Mouse (Mus musculus) stomach, embryonic 14.5 days (tissue): ENCODE data around the gene Dcaf5. TPM values are rescaled to one million over a fixed set of nuclear protein-coding genes. Genes with fewer than 3 reads are reported as not detected.
A peak's percentile ranks its signal among the peaks of the same experiment; 100 is the strongest.

Source experiments
- ATAC-seq: fragments of 200-750 bp; cut with Nextera tagmentation; 2 replicates; pipeline ENCODE4 v1.8.0; 2017; ENCODE audit warnings: low read depth, moderate TSS enrichment; ENCODE audit not compliant: insufficient number of reproducible peaks, insufficient read depth, low FRiP score
- H3K27ac ChIP-seq: fragments of 300-500 bp; sonication (generic); 2 replicates; pipeline ENCODE4 v1.5.1; 2014; ENCODE audit warnings: mild to moderate bottlenecking, low read length, moderate library complexity, mixed read lengths
- H3K27me3 ChIP-seq: fragments of 300-500 bp; sonication (generic); 2 replicates; pipeline ENCODE4 v1.6.1; 2014; ENCODE audit warnings: low read length, control low read depth, mixed read lengths; ENCODE audit not compliant: control insufficient read depth, insufficient read depth
- H3K36me3 ChIP-seq: fragments of 300-500 bp; sonication (generic); 2 replicates; pipeline ENCODE4 v1.6.1; 2014; ENCODE audit warnings: mild to moderate bottlenecking, control low read depth, low read length, moderate library complexity, mixed read lengths; ENCODE audit not compliant: control insufficient read depth, insufficient read depth
- H3K4me1 ChIP-seq: fragments of 300-500 bp; sonication (generic); 2 replicates; pipeline ENCODE4 v1.6.1; 2014; ENCODE audit warnings: low read length, control low read depth, mixed read lengths; ENCODE audit not compliant: control insufficient read depth, insufficient read depth
- H3K4me2 ChIP-seq: fragments of 300-500 bp; sonication (generic); replicated peaks from 2 replicates; pipeline ENCODE4 v1.6.1; 2014; ENCODE audit warnings: low read depth, low read length, control low read depth
- H3K4me3 ChIP-seq: fragments of 300-500 bp; sonication (generic); 2 replicates; pipeline ENCODE4 v1.5.1; 2014; ENCODE audit warnings: low read depth, low read length, control low read depth
- H3K9ac ChIP-seq: fragments of 300-500 bp; sonication (generic); replicated peaks from 2 replicates; pipeline ENCODE4 v1.6.1; 2014; ENCODE audit warnings: low read depth, mild to moderate bottlenecking, control low read depth, low read length, moderate library complexity, mixed read lengths
- H3K9me3 ChIP-seq: fragments of 300-500 bp; sonication (generic); 2 replicates; pipeline ENCODE4 v1.6.1; 2016; ENCODE audit warnings: low read depth, low read length, control low read depth; ENCODE audit not compliant: control insufficient read depth
- WGBS: fragments of 180-500 bp; shearing (Covaris S2); extraction: QIAGEN DNeasy Blood & Tissue Kit; methylation state at CpG from one replicate; pipeline ENCODE4 v1.1.7; 2014; 5-methylcytosine and 5-hydroxymethylcytosine counted together
- polyA plus RNA-seq: library from polyadenylated mRNA; unstranded; fragments of >200 nt; fragmentation: Nextera tagmentation; extraction: Ambion mirVana; gene quantifications from 2 replicates; pipeline ENCODE4 v1.2.1, GENCODE M21; 2014

The Dcaf5 gene
- polyA plus RNA-seq, 1 experiment from 2014 or later = 11.9 TPM

DNA sequence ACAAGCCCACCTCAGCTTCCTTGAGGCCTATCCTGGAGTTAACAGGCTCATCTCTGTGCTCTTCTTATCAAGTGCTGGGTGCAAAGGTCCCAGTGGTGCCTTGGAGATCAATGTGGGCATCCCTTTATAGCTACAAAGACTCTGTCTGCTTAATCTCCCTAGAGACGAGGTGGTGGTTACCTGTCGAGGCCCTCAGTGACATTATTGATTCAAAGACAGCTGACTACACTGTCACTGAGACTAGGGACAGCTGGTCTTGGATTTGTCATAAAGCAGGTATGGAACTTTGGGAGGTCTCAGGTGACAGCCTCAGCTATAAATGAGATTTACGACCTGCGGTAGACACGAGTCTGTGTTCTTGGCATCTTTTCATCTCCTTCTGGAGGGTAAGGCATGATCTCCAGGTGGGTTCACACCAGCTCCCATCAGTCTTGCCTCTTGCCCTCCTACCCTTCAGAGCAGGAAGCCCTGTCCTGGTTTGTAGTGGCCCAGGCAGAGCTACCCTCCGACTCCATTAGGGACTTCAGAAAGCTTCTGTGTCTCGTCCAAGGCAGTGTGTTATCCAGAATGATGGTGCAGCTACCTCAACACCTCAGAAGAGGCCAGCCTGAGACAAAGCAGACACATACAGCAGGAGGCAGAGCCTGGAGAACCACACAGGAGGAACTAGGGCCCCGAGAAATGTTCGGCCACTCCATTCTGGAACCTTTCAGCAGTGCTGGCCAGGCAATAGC, 112.2 kb downstream of the Dcaf5 start:
- H3K9me3 ChIP-seq = no peaks in the 10 kb centered on the region
- 58% methylated on average over 9 of the region's 9 CpGs for WGBS
- H3K9ac ChIP-seq = no peak overlapping the region
- no peak overlapping the region for H3K4me2 ChIP-seq
- H3K27me3 ChIP-seq = no peaks in the 10 kb centered on the region
- ATAC-seq = peak; percentile 17; the same call in 1 of the 2 replicates
- H3K4me1 ChIP-seq = 0 out of 2 replicates have a peak, but pooled peaks cover under 1% of the 10 kb centered on the region
- H3K4me3 ChIP-seq = no peak overlapping the region
- H3K36me3 ChIP-seq = no peaks in the 10 kb centered on the region
- H3K27ac ChIP-seq = no peak overlapping the region; the same call in 1 of the 2 replicates

DNA sequence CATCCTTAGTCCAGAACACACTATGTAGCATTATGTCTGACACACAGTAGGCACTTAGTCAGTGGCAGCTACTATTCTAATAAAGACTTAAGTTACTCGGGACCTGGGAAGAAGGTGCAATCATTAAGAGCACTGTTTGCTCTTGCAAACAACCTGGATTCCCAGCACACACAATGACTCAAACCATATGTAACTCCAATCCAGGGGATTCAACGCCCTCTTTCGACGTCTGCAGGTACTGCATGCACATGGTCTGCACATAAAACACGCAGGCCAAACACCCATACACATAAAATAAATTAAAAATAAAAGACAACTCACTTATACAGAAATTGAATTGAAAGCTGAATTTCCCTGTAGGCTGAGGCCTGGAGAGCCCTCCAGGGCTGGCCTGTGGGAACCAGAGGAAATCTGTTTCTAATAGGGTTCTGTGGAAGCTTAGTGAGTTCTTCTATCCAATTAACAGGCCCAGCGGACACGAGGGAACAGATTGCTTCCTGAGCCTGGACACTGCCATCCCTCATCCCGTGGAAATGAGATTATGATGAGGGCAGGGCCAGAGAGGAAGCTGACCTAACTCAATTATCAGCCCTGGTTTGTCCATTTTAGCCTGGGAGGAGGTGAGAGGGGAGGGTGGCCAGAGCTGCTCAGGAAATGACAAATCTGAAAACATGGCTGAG, 112.9 kb downstream of the Dcaf5 start:
- ATAC-seq = peak; percentile 21; the same call in 1 of the 2 replicates
- WGBS = 63% methylated on average over 8 of the region's 8 CpGs
- no peak overlapping the region for H3K27ac ChIP-seq

DNA sequence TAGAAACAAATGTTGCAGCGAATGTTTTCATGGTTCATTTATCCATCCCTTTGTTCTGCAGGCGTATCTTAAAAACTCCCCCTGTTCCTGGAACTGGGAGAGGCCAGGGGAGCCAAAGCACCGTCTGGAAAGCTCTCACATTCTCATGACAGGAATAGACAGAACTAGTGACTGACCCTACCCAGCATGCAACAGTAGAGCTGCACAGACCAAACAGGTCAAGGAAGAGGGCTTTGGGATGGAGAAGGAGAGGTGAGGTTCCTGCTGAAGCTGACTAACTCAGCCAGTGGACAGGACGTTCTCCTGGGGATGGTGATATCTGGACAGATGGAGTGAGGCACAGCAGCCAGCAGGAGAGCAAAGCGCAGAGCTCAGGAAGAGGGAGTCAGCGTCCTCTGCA, 113.9 kb downstream of the Dcaf5 start:
- no peak overlapping the region for H3K9ac ChIP-seq
- no peaks in the 10 kb centered on the region for H3K9me3 ChIP-seq
- no peak overlapping the region for H3K4me2 ChIP-seq
- WGBS = 68% methylated on average over 6 of the region's 6 CpGs
- H3K4me1 ChIP-seq = no peaks in the 10 kb centered on the region
- ATAC-seq = no peak
- no peak overlapping the region for H3K4me3 ChIP-seq
- no peaks in the 10 kb centered on the region for H3K27me3 ChIP-seq
- no peak overlapping the region for H3K27ac ChIP-seq
- H3K36me3 ChIP-seq = no peaks in the 10 kb centered on the region

More for the DNA sequence above, 112.9 kb downstream of the Dcaf5 start:
- Histone ChIP-seq H3K27me3 (no peaks in the 10 kb centered on the region), H3K4me3 (no peak overlapping the region), H3K36me3 (no peaks in the 10 kb centered on the region), H3K9me3 (no peaks in the 10 kb centered on the region), H3K4me1 (no peaks in the 10 kb centered on the region), H3K9ac (no peak overlapping the region), H3K4me2 (no peak overlapping the region)

DNA sequence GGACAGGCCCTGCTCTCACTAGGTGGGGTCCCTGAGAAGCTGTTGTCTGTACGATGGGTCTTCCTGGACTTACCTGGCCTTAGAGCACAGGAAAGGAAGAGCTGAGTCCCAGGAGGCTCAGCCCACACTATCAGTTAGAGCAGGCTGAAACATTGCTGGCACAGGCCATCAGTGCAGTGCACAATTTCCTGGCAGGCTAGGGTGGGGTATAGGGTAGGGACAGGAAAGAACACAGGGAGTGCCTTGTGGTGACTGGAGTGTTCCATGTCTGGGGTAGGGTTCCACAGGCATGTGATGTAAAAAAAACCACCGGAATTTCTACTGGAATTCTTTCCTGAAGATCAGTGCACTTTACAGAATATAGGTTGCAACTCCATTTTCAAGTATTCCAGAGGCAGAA, 117.3 kb downstream of the Dcaf5 start:
- H3K27ac ChIP-seq = no peak overlapping the region
- no peak overlapping the region for H3K4me2 ChIP-seq
- WGBS = 82% methylated on average over 2 of the region's 2 CpGs
- H3K9ac ChIP-seq = no peak overlapping the region
- no peaks in the 10 kb centered on the region for H3K36me3 ChIP-seq
- H3K9me3 ChIP-seq = no peaks in the 10 kb centered on the region
- no peak overlapping the region for H3K4me3 ChIP-seq
- H3K4me1 ChIP-seq = no peaks in the 10 kb centered on the region
- no peaks in the 10 kb centered on the region for H3K27me3 ChIP-seq
- no peak for ATAC-seq

DNA sequence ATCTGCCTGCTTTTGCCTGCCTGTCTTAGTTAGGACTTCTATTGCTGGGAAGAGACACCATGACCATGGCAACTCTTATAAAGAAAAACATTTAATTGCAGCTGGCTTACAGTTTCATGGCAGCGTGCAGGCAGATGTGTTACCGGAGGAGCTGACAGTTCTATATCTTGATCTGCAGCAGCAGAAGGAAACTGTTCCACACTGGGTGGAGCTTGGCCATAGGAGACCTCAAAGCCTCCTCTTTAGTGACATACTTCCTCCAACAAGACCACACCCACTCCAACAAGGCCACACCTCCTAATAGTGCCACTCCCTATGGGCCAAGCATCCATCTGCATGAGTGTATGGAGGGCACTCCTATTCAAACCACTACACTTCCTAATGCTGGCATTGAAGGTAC, 121.1 kb downstream of the Dcaf5 start:
- no peaks in the 10 kb centered on the region for H3K27me3 ChIP-seq
- ATAC-seq = no peak
- H3K27ac ChIP-seq = no peak overlapping the region
- H3K4me1 ChIP-seq = no peaks in the 10 kb centered on the region
- WGBS = 92% methylated on average over 2 of the region's 2 CpGs
- no peaks in the 10 kb centered on the region for H3K9me3 ChIP-seq
- H3K36me3 ChIP-seq = no peaks in the 10 kb centered on the region
- H3K4me2 ChIP-seq = no peak overlapping the region
- H3K4me3 ChIP-seq = no peak overlapping the region
- no peak overlapping the region for H3K9ac ChIP-seq

DNA sequence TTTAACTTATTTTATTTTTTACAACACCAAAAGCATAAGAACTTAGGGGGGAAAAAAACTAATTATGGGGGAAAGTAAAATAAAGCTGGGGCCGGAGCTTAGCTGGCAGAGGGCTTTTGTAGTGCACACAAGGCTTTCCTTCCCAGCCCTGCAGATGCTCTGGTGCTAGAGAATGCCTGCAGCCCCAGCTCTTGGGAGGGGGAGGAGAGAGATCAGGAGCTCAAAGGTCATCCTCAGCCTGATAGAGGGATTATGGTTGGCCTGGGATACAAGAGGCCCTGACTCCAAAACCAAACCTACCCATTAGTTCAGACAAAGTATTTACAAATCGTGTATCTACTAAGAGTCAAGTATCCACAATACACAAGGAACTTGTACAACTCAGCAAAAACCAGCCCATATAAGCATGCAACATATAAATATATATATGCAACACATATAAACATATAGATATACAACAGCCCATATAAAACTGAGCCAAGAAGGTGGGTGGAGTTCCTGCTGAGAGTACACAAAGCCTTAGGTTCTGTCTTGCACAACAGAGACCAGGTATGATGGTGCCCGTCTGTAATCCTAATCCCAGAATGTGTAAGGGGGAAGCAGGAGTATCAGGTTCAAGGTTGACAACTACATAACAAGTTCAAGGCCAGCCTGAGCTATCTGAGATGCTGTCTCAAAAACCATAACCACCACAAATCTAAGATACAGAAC, 124.3 kb downstream of the Dcaf5 start:
- ATAC-seq = no peak
- no peaks in the 10 kb centered on the region for H3K4me1 ChIP-seq
- no peaks in the 10 kb centered on the region for H3K36me3 ChIP-seq
- no peaks in the 10 kb centered on the region for H3K27me3 ChIP-seq
- H3K9ac ChIP-seq = no peak overlapping the region
- no peak overlapping the region for H3K4me3 ChIP-seq
- no peak overlapping the region for H3K27ac ChIP-seq
- no peaks in the 10 kb centered on the region for H3K9me3 ChIP-seq
- 65% methylated on average over 3 of the region's 3 CpGs for WGBS
- H3K4me2 ChIP-seq = no peak overlapping the region

DNA sequence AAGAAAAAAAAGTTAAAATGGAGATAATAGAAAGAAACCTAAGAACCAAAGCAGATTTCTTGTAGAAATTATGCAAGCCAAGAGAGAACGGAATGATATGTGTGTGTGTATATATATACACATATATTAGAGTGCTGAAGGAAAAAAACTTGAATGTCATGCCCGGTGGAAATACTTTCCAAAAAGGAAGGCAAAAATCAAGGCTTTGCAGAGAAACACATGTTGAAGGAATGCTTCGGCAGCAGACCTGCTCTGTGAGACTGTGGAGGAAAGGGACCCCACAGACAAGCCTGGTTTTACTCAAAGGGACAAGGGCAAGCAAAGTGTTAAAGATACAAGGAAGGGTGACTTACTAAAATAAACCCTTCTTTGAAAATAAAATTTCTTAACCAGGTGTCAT, 128.8 kb downstream of the Dcaf5 start:
- no peaks in the 10 kb centered on the region for H3K27me3 ChIP-seq
- H3K36me3 ChIP-seq = no peaks in the 10 kb centered on the region
- no peak overlapping the region for H3K27ac ChIP-seq
- 35% methylated on average over 3 of the region's 3 CpGs for WGBS
- ATAC-seq = no peak
- no peaks in the 10 kb centered on the region for H3K9me3 ChIP-seq
- no peak overlapping the region for H3K9ac ChIP-seq
- H3K4me3 ChIP-seq = no peak overlapping the region
- no peak overlapping the region for H3K4me2 ChIP-seq
- H3K4me1 ChIP-seq = no peaks in the 10 kb centered on the region

DNA sequence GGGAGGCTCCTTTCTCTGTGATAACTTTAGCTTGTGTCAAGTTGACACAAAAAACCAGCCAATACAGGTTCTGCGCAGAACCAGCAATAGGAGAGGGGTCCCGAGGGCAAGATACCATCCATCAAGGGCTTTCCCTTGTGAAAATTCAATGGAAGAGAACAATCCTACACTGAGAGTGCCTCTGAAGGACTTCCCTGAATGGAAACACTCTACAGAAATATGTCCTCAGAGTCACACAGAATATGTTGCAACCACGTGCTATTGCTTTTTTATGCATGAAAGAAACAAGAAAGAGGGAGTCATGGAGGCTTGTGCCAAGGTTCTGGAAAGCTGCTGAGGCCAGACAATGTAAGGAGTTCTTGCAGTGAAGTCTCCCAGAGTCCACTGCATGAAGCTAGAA, 131.9 kb downstream of the Dcaf5 start:
- ATAC-seq = no peak
- no peak overlapping the region for H3K9ac ChIP-seq
- no peak overlapping the region for H3K4me2 ChIP-seq
- no peak overlapping the region for H3K4me3 ChIP-seq
- no peaks in the 10 kb centered on the region for H3K36me3 ChIP-seq
- no peak overlapping the region for H3K27ac ChIP-seq
- no peaks in the 10 kb centered on the region for H3K27me3 ChIP-seq
- H3K4me1 ChIP-seq = no peaks in the 10 kb centered on the region
- 91% methylated on average over 3 of the region's 3 CpGs for WGBS
- H3K9me3 ChIP-seq = no peaks in the 10 kb centered on the region
